Mouse (Mus musculus) bone marrow macrophage, adult 2 months (primary cell): ENCODE data around the gene Tmem259. TPM values are rescaled to one million over a fixed set of nuclear protein-coding genes. Genes with fewer than 3 reads are reported as not detected.

Source experiments
- H3K27ac ChIP-seq: 2 replicates; pipeline ENCODE4 v1.5.1; 2012; ENCODE audit warnings: low read depth, low read length; ENCODE audit not compliant: insufficient read depth
- H3K4me1 ChIP-seq: 2 replicates; pipeline ENCODE4 v1.6.1; 2012; ENCODE audit warnings: low read length; ENCODE audit not compliant: control insufficient read depth, insufficient read depth
- H3K4me3 ChIP-seq: 2 replicates; pipeline ENCODE4 v1.5.1; 2012; ENCODE audit warnings: mild to moderate bottlenecking, low read length, moderate library complexity; ENCODE audit not compliant: insufficient read depth
- CTCF ChIP-seq: IDR thresholded peaks from 2 replicates; pipeline ENCODE4 v1.5.1; 2012; ENCODE audit warnings: low read depth, mild to moderate bottlenecking, low read length, moderate library complexity
- POLR2A ChIP-seq: IDR thresholded peaks from 2 replicates; pipeline ENCODE4 v1.6.1; 2012; ENCODE audit warnings: mild to moderate bottlenecking, low read depth, low read length, borderline replicate concordance
- polyA plus RNA-seq: library from polyadenylated mRNA; stranded (reverse); fragments of >200 nt; gene quantifications from 2 replicates; pipeline ENCODE4 v1.2.4, GENCODE M21; 2012; ENCODE audit not compliant: missing spikeins, insufficient read depth, insufficient read length

The Tmem259 gene
- polyA plus RNA-seq, 1 experiment: 101 TPM

DNA sequence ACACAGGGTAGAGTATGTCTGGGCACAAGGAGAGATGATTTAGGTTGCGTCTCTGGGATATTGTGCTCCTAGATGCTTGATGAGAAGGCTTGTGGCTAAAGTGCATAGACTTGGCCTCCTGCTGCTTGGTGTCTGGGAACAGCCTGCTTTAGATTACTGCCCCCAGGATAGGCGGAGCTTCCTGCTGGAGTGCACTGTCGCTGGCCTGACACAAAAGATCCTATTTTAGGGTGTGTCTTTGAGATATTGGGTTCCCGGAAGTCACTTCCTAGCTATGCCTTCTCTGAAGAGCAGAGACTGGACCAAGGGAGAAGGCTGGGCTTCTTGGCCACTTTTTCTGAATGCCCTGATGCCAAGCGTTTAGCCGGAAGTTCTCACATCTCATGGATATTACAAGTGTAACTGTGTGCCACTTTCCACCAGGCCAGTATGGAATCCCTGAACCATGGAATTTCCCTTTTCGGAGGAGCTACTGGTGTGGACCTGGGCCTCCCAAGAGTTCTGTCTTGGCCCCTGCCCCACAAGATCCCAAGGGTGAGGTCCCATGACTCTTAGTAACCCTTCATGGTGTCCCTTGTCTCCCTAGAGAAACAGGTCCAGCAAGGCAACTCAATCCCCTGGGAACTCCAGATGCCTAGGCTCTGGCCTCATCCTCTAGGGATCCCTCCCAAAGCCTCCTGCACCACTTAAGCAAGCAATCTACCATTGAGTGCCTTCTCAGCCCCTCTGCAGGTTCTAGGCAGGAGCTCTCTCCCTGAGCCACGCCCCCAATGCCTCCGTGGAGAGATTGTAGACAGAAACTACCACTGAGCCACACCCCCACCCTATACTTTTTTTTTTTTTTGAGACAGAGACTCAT is 19.5 kb upstream of the Tmem259 start:
- TF ChIP-seq CTCF: no peak
- no peak for TF ChIP-seq POLR2A

DNA sequence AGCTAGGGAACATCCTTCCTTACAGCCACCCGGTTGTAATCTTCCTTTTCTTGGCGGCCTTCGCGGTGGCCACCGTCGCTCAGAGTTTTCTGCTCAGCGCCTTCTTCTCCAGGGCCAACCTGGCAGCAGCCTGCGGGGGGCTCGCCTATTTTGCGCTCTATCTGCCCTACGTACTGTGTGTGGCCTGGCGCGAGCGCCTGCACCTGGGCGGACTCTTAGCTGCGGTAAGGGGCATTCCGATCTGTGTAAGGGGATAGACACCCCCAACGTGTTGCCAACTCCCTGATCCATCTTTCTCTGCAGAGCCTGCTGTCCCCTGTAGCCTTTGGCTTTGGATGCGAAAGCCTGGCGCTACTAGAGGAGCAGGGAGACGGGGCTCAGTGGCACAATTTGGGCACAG is 18.7 kb upstream of the Tmem259 start:
- H3K4me3 ChIP-seq: no peak overlapping the region
- TF ChIP-seq CTCF (no peak), POLR2A (no peak)
- no peaks in the 10 kb centered on the region for H3K4me1 ChIP-seq
- no peak overlapping the region for H3K27ac ChIP-seq

More for the DNA sequence above, 19.5 kb upstream of the Tmem259 start:
- Histone ChIP-seq H3K4me3 (no peak overlapping the region), H3K27ac (no peak overlapping the region), H3K4me1 (no peaks in the 10 kb centered on the region)

DNA sequence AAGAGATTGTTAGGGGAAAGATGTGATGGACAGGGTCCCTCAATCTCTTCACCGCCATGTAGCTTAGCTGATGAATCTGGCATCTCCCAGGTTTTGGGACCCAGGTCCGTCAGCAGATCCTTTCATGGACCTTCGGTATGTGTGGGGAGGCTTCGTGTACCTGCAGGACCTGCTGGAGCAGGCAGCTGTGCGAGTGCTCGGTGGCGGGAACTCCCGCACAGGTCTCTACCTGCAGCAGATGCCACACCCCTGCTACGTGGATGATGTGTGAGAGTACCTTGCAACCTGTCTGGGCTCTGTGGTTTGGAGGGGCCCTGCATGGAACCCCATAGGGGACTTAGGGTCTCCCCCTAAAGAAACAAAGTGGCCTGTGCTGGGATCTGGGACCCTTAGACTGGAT is 17.8 kb upstream of the Tmem259 start:
- H3K4me1 ChIP-seq: no peaks in the 10 kb centered on the region

DNA sequence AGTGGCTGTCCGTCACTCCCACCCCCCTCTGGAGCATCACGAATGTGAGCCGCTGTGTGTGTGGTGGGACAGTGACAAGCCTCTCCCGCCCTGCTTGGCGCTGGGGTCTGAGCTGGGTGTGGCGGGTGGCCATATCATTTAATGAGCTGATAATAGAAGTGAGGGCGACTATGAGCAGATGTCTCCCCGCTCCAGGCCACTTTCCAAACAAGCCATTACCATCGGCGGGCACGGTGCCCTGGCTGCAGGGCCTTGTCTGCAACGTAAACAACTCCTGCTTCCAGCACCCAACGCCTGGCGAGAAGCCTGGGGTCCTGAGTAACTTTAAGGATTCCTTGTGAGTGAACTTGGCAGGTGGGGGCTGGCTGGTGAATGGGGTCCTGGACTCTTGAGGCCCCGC is 13.7 kb upstream of the Tmem259 start:
- H3K4me3 ChIP-seq: no peak overlapping the region

More for the DNA sequence above, 17.8 kb upstream of the Tmem259 start:
- no peak overlapping the region for H3K4me3 ChIP-seq
- no peak overlapping the region for H3K27ac ChIP-seq
- no peak for TF ChIP-seq CTCF
- no peak for TF ChIP-seq POLR2A

DNA sequence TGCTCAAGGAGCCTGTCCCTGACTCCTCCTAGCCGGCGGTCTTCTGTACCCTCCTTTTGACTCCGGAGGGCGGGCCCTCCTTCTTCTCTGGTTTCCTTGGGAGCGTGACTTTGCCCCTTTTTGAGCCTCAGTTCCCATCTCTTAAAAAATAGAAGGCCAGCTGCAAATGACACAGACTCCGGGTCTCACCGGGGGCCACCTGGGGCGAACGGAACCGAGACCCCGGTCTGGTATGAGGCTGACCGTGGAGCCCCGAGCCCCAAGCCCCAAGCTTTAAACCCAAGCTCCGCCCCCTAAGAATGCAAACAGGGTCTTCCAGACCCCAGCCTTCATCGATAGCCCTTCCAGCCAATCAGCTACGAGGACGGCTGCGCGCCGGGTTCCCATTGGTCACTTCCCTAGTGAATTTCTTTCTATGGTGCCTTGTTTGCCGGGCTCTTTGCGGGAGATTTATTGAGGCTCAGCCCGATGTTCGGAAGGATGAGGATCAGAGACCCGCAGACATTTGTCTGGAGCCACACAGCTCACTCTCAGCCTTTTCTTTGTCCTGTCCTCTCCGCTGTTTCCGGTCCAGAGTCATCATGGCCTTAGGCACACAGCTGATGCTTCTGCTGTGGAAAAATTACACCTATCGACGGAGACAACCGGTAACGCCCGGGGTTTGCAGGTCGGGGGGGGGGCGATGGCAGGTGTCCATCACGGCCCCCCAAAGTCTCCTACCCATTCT is 13.1 kb upstream of the Tmem259 start:
- peak overlapping the region; percentile 11; the same call in 1 of the 2 replicates for H3K27ac ChIP-seq
- TF ChIP-seq POLR2A (no peak), CTCF (no peak)
- peaks cover 22% of the 10 kb centered on the region for H3K4me1 ChIP-seq
- H3K4me3 ChIP-seq: peak overlapping the region; percentile 70

More for the DNA sequence above, 13.7 kb upstream of the Tmem259 start:
- Histone ChIP-seq H3K27ac (no peak overlapping the region), H3K4me1 (peaks cover 22% of the 10 kb centered on the region)
- TF ChIP-seq CTCF (no peak), POLR2A (no peak)

DNA sequence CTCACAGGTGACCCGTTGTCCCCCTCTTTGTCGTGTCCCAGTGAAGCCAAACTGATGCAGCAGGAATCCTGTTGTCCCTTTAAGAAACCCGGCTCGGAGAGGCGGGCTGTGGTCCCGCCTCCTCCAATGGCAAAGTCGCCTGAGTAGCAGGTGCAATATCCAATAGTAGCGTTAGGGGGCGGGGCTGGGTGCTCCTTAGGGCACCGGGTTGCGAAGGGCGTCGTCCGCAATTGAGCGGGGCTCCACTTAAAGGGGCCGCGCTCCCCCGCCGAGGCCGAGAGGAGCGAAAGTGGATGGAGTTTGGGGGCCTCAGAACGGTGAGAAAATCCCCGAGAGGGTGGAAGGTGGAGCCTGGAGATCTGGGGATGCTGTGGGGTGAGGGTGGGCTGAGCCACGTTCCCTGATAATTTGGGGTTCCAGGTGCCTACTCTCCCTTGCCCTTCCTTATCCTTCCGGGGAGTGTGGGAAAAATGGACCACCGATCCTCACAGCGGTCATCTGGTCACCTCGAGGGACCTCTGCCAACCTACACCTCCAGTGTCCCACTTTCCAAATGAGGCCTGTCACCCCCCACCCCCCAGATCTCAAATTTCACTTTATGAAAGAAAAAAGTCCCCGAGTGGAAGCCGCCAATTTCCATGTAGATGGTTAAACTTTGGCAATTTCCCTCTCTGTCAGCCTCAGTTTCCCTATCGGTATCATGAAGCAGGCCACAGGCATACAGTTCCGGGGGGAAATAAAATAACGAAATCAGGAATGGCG is 12.3 kb upstream of the Tmem259 start, which contains the start of gene Abca7:
Gene Abca7 (plus strand): TSS at position 223 of the 762 bp plus-strand sequence.
- TF ChIP-seq CTCF: no peak
- no peak for TF ChIP-seq POLR2A
- H3K4me1 ChIP-seq: peaks cover 22% of the 10 kb centered on the region
- peak within 1 kb of the TSS; percentile 70 for H3K4me3 ChIP-seq
- H3K27ac ChIP-seq: peak within 1 kb of the TSS; percentile 11

DNA sequence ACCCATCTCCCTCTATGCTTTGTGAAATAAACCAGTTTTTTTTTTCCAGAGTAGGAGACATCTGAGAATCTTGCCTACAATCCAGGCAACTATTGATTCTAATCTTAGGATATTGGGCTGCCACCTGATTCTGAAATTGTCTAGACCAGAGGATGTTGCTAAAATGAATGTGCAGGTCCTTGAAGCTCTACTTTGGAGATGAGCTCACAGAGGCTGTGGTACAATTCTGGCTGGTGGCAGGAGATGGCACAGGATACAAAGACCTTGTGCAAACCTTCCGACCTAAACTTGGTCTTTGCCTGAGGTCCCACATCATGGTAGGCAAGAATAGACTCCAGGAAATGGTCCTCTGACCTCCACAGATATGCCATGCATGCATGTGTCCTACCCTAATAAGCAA is 11.5 kb upstream of the Tmem259 start:
- H3K4me1 ChIP-seq: peaks cover 22% of the 10 kb centered on the region
- peak overlapping the region; percentile 16; the same call in 1 of the 2 replicates for H3K4me3 ChIP-seq
- TF ChIP-seq POLR2A (no peak), CTCF (no peak)
- 0 out of 2 replicates have a peak overlapping the region, but pooled peaks have one; percentile 0 for H3K27ac ChIP-seq

DNA sequence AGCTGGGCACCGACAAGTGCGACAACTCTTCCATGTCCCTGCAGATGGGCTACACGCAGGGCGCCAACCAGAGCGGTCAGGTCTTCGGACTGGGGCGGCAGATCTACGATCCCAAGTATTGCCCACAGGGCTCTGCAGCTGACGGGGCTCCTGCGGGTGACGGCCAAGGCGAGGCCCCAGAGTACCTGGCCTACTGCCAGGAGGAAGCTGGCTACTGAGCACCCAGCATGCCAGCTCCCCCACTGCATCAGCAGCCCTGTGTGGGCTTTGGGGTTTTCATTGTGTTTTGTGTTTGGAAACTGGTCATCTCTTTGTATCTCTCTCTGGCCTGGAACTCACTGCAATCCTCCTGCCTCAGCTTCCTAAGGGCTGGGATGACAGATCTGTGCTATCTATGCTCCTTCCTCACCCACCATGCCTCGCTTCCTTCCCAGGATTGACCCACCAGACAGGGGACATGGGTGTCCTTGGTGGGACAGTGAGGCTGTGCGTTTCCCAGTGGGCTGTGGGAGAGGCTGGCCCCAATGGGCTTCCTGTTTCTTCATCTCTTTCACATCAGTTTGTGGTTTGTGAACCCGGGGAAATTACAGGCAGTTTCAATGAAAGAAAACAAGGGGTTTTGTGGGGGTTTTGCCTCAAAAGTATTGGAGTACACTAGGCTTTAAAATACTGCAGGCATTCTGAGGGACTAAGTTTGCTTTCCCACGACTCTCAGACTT is 10.4 kb upstream of the Tmem259 start:
- peaks cover 22% of the 10 kb centered on the region for H3K4me1 ChIP-seq
- H3K27ac ChIP-seq: peak overlapping the region; percentile 90
- 0 out of 2 replicates have a peak, but pooled peaks have one; percentile 36 for TF ChIP-seq POLR2A
- no peak for TF ChIP-seq CTCF
- H3K4me3 ChIP-seq: 0 out of 2 replicates have a peak overlapping the region, but pooled peaks have one; percentile 4

DNA sequence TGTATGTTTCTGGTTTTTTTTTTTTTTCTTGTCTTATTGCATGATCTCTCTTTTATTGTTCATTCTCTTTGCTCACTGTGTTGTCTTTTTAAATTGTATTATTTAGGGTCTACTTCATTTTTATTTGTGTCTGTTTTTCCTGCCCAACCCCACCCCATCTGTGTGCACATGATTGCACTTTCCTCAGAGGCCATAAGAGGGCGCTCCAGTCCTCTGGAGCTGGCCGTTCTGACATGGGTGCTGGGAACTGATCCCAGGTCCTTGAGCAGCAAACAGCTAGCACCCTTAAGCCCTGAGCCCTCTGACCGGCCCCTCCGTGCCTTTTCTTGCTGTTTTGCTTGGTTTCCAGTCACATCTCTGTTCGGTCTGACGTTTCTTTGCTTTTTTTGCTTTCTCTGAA is 7.4 kb upstream of the Tmem259 start:
- Histone ChIP-seq H3K4me1 (peaks cover 24% of the 10 kb centered on the region), H3K27ac (no peak overlapping the region), H3K4me3 (no peak overlapping the region)
- no peak for TF ChIP-seq POLR2A
- peak; percentile 36; the same call in 1 of the 2 replicates for TF ChIP-seq CTCF
